Mouse (Mus musculus) cerebellum, adult 2 months (tissue): ENCODE measurements around the gene Washc4. TPM values are rescaled to one million over a fixed set of nuclear protein-coding genes. Genes with fewer than 3 reads are reported as not detected.

Experiments
- DNase-seq, 2 experiments: peaks; one replicate each; pipeline ENCODE4 v3.0.0; 2021
- H3K27ac ChIP-seq: fragments of 200-500 bp; 2 replicates; pipeline ENCODE4 v1.5.1; 2012; ENCODE audit warnings: low read length, control low read depth, inconsistent platforms; ENCODE audit not compliant: insufficient read depth
- H3K27me3 ChIP-seq: fragments of 200-500 bp; 2 replicates; pipeline ENCODE4 v1.6.1; 2012; ENCODE audit warnings: inconsistent platforms, mild to moderate bottlenecking, low read length, moderate library complexity; ENCODE audit not compliant: control insufficient read depth, insufficient read depth
- H3K4me1 ChIP-seq: fragments of 200-500 bp; 2 replicates; pipeline ENCODE4 v1.6.1; 2011; ENCODE audit warnings: low read length; ENCODE audit not compliant: control insufficient read depth, insufficient read depth
- H3K4me3 ChIP-seq: fragments of 200-500 bp; replicated peaks from 2 replicates; pipeline ENCODE3; 2011; ENCODE audit warnings: mild to moderate bottlenecking, low read depth, low read length, control low read depth; ENCODE audit not compliant: insufficient read depth
- CTCF ChIP-seq: fragments of 200-500 bp; IDR thresholded peaks from 2 replicates; pipeline ENCODE4 v1.5.1; 2011; ENCODE audit warnings: low read depth, mild to moderate bottlenecking, control low read depth, low read length, moderate library complexity, borderline replicate concordance; ENCODE audit not compliant: insufficient read depth
- POLR2A ChIP-seq: fragments of 200-500 bp; IDR thresholded peaks from 2 replicates; pipeline ENCODE4 v1.6.1; 2011; ENCODE audit warnings: low read length, control low read depth, borderline replicate concordance; ENCODE audit not compliant: insufficient read depth
- WGBS: fragments of 180-500 bp; shearing (Covaris S2); methylation state at CpG from one replicate; pipeline ENCODE4 v1.1.7; 2018; 5-methylcytosine and 5-hydroxymethylcytosine counted together
- polyA plus RNA-seq: library from polyadenylated mRNA; depleted of rRNA; stranded (reverse); fragments of >200 nt; gene quantifications from 2 replicates; pipeline ENCODE4 v1.2.3, GENCODE M21; 2012

Gene Washc4
- polyA plus RNA-seq, 1 experiment: 18.6 TPM

DNA sequence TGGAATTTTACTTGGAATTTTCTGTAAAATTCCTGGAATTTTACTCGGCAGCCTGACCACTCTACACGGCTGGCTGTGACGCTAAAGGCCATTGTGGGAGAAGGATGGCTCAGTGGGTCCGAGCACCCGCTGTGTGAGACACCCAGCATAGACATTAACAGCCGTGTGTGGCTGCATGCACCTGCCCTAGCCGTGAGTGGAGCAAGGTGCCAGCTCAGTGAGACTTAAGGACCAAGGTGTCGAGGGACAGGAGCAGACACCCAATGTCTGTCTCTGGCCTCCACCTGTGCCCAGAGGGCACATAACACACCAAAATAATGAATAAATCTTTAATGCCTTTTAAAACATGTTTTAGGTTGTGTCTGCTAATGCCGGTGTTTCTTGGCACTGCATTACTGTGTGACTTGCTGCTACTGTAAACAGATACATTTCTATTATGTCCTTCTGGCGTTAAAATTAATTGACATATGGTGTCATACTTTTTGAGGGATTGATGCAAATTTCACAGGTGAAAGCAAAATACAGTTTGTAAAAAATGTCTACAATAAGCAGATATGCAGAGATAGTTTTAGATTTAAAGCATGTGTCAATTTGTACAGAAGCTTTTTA is 60.5 kb downstream of the Washc4 start:
- peak; percentile 46 to 60 for DNase-seq
- WGBS: 18% methylated on average over 10 of the region's 10 CpGs
- Histone ChIP-seq H3K4me1 (peaks cover 14% of the 10 kb centered on the region), H3K27me3 (no peaks in the 10 kb centered on the region), H3K27ac (peak overlapping the region; percentile 21; the same call in 1 of the 2 replicates), H3K4me3 (no peak overlapping the region)
- TF ChIP-seq POLR2A (no peak), CTCF (no peak)

DNA sequence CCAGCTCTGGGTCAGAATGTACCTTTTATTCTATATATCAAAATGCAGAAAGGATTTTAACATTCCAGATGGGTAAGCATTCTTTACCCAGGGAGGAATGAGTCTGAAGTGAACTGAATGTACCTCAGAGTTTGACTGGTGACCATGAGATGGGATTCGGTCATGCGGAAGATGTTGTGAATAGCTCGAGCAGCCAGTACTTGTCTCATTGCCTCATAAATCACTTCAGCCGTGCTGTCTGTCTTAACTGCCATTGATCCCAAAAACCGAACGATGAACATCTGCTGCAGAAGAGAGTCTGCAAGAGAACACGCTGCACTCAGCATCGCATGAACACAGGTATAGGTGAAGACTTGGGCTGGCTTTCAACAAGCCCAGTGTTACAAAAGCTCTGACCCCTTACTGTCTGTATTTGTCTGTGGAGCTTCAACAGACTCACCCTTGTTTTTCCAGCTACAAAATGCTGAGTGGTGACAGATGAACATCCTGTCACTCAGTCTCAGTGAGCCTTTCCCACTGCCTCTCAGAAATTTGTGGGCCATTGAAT is 62.2 kb downstream of the Washc4 start:
- DNase-seq: peak; percentile 17 to 32
- TF ChIP-seq CTCF (no peak), POLR2A (no peak)
- Histone ChIP-seq H3K4me1 (peaks cover 11% of the 10 kb centered on the region), H3K27me3 (no peaks in the 10 kb centered on the region), H3K27ac (peak overlapping the region; percentile 48; the same call in 1 of the 2 replicates), H3K4me3 (no peak overlapping the region)
- 66% methylated on average over 8 of the region's 8 CpGs for WGBS

DNA sequence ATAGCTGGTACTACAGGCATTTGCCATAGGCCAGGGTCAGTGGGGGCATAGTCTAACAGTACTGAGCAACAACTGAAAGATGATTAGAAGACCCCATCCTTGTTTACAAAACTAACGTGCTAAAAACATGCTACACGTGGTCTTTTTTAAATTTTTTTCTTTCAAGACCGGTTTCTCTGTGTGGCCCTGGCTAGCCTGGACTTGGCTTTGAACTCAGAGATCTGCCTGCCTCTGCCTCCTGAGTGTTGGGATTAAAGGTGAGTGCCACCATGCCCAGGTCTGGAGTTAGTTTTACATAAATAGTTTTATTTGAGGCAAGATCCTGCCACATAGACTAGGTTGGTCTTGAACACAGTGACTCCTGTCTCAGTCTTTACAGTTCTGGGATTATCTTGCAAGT is 63.6 kb downstream of the Washc4 start:
- Histone ChIP-seq H3K27ac (no peak overlapping the region), H3K4me1 (peaks cover 9% of the 10 kb centered on the region), H3K4me3 (no peak overlapping the region), H3K27me3 (no peaks in the 10 kb centered on the region)
- DNase-seq: no peak
- TF ChIP-seq POLR2A: no peak
- TF ChIP-seq CTCF: no peak
- 95% methylated on average over 3 of the region's 3 CpGs for WGBS

DNA sequence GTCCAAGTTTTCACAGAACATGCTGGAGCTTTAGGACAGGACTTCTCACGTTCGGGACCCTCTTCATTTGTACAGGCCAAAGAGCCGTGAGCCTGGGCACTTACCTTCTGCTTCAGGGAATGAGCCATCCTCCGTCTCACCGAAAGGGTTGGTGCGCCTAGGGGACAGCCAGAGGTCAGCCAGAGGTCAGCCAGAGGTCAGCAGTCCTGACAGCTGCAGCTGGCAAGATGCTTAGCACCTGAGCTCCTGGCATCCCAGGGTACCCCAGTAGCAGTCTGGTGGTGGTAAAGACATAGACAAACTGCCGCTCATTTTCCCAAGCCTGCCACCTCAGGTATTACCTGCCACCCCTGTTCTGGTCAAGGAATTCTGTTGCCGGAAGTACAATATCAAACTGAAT is 65.0 kb downstream of the Washc4 start:
- no peak overlapping the region for H3K27ac ChIP-seq
- WGBS: 80% methylated on average over 8 of the region's 8 CpGs
- TF ChIP-seq POLR2A: no peak
- no peak for TF ChIP-seq CTCF
- no peaks in the 10 kb centered on the region for H3K27me3 ChIP-seq
- H3K4me1 ChIP-seq: peaks cover 9% of the 10 kb centered on the region
- H3K4me3 ChIP-seq: no peak overlapping the region
- DNase-seq: peak in 1 of 2 experiments; percentile 11

DNA sequence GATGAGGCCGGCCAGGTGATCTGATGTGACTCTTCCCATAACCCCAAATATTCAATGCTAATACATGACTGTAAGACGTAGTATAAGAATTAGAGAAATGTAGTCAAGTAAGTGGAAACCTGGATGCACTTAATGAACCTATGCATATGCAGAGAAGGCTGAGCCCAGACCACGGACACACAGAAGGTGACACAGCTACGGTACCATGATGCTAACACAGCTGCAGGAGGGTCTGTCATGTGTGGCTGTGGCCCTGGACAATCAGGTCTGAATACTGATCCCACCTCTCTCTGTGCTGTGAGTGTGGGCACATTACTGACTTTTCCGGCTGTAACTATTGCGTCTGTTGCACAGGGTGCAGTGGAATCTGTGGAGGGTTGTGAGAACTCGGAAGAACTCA is 67.0 kb downstream of the Washc4 start:
- H3K4me1 ChIP-seq: no peaks in the 10 kb centered on the region; the same call in 1 of the 2 replicates
- H3K4me3 ChIP-seq: no peak overlapping the region
- no peak for TF ChIP-seq POLR2A
- TF ChIP-seq CTCF: no peak
- WGBS: 94% methylated on average over 7 of the region's 7 CpGs
- H3K27me3 ChIP-seq: no peaks in the 10 kb centered on the region
- DNase-seq: peak in 1 of 2 experiments; percentile 8
- H3K27ac ChIP-seq: no peak overlapping the region

DNA sequence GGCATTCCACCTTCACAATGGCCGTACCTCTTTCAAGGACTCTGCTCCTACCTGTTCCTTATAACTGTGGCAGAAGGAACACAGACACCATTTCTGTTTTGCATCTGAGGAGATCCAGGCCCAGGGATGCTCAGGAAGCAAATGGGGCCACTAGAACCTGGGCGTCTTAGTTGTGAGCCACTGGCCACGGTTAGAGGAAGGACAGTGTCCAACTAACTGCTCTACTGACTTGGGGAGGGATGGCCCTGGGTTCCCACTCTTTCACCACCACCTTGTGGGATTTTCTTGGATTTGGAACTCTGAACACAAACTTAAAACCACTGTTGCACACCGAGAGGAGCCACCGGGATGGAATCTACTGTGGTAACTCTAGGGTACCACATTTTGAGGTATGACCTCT is 68.3 kb downstream of the Washc4 start:
- Histone ChIP-seq H3K4me3 (no peak overlapping the region), H3K27me3 (no peaks in the 10 kb centered on the region), H3K27ac (no peak overlapping the region), H3K4me1 (peaks cover 3% of the 10 kb centered on the region)
- TF ChIP-seq POLR2A (no peak), CTCF (no peak)
- WGBS: 92% methylated on average over 5 of the region's 5 CpGs
- DNase-seq: no peak

DNA sequence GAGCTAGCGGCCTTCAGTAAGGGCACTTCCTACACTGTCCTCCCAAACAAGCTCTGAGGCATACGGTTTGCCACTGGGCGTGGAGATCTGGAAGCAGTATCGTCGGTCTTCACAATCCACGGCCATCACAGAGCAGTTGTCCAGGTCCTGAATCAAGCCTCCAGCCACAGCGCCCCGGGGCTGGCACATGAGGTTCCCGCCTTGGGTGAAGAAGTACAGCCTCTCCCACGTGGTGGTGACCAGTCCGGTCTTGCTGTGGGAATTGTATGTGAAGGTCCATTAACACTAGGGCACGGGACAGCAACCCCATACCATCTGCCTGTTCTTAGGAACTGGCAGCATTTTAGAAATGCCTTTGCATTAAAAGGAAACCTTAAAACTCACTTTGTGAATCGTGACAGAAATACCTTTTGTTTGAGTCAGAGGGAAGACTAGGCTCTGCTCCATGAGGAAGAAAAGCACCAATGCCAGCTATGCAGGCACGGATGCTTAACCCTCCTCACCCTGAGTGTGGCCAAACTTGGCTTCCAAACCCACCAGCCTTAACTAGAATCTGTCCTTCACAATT is 69.2 kb downstream of the Washc4 start:
- WGBS: 79% methylated on average over 14 of the region's 14 CpGs
- DNase-seq: no peak
- H3K27ac ChIP-seq: no peak overlapping the region
- no peak overlapping the region for H3K4me3 ChIP-seq
- TF ChIP-seq POLR2A: no peak
- TF ChIP-seq CTCF: no peak
- H3K27me3 ChIP-seq: no peaks in the 10 kb centered on the region
- H3K4me1 ChIP-seq: peaks cover 11% of the 10 kb centered on the region

DNA sequence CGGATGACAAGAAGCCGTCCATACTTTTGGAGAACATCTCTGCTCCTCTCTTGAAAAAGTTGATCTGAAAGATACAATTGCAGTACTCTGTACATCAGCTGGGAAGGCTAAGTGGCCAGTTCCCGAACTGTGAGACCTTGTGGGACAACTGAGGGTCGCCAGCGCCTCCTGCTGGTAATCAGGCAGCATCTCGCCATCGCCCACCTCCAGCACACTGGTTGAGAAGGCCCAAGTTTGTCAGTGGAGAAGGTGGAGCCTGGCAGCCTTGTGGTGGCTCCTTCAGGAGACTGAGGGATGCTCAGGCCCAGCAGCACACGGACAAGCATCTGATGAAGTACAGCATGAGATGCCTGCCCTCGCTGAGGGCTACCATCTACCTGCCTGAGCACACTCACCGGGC is 73.8 kb downstream of the Washc4 start:
- no peak overlapping the region for H3K4me3 ChIP-seq
- DNase-seq: peak; percentile 58
- WGBS: 39% methylated on average over 10 of the region's 10 CpGs
- TF ChIP-seq CTCF (peak; percentile 64), POLR2A (no peak)
- no peaks in the 10 kb centered on the region for H3K27me3 ChIP-seq
- peaks cover 52% of the 10 kb centered on the region for H3K4me1 ChIP-seq
- H3K27ac ChIP-seq: peak overlapping the region; percentile 85
